ENCODE assay signal across 8 mouse cellular contexts in genomic region chr9:35267146-35267975, GRCm38 (mm10). TPM values are rescaled to one million over a fixed set of nuclear protein-coding genes. Genes with fewer than 3 reads are reported as not detected.
A peak's percentile ranks its signal among the peaks of the same experiment; 100 is the strongest.
DNase-seq lines count a peak whose midpoint lies in the region; ATAC-seq and TF ChIP-seq lines count a peak whose summit lies in the region.

Gene Fam118b, minus strand, starts transcription at chr9:35267805.
Gene Rpusd4, plus strand, starts transcription at chr9:35267865.

- peak within 1 kb of the TSS; percentile 85 for H3K9ac ChIP-seq in forebrain, postnatal 0 days
- H3K9ac ChIP-seq in lung, embryonic 16.5 days (ENCODE audit: low read length), result peak within 1 kb of the TSS; percentile 85

- H3K4me2 ChIP-seq in forebrain, postnatal 0 days (ENCODE audit: low read depth), result peak within 1 kb of the TSS; percentile 70
- peak within 1 kb of the TSS; percentile 95 for H3K4me2 ChIP-seq in lung, embryonic 16.5 days (ENCODE audit: low read depth, low read length)

- peak within 1 kb of the TSS; percentile 89 for H3K27ac ChIP-seq in forebrain, postnatal 0 days (ENCODE audit: low read depth, low read length)
- 0 out of 2 replicates have a peak within 1 kb of the TSS, but pooled peaks have one; percentile 22 for H3K27ac ChIP-seq in lung, embryonic 16.5 days (ENCODE audit: low read length)

- H3K4me3 ChIP-seq in G1E (ENCODE audit: low read depth, low read length), result peak within 1 kb of the TSS; percentile 89
- peak within 1 kb of the TSS; percentile 83 for H3K4me3 ChIP-seq in forebrain, postnatal 0 days (ENCODE audit: low read depth, low read length)
- peak within 1 kb of the TSS; percentile 87 for H3K4me3 ChIP-seq in lung, embryonic 16.5 days (ENCODE audit: low read length)

- WGBS in forebrain, postnatal 0 days, result 2% methylated on average over 60 of the region's 62 CpGs
- WGBS in lung, embryonic 16.5 days, result under 1% methylated on average over 53 of the region's 62 CpGs

- peaks cover 40% of the 10 kb centered on the region for H3K36me3 ChIP-seq in G1E (replicated peaks)
- H3K36me3 ChIP-seq in forebrain, postnatal 0 days (ENCODE audit: insufficient read depth), result no peaks in the 10 kb centered on the region
- peaks cover 5% of the 10 kb centered on the region for H3K36me3 ChIP-seq in lung, embryonic 16.5 days (ENCODE audit: control insufficient read depth, insufficient read depth, low read length)

- DNase-seq in G1E (ENCODE audit: low spot score), result peak; percentile 94
- peak; percentile 93 to 95 for DNase-seq in cerebellum, adult 18-20 months
- DNase-seq in forebrain, postnatal 0 days, result peak; percentile 96
- DNase-seq in layer of hippocampus, adult 9-10 months (ENCODE audit: low spot score), result peak; percentile 86
- DNase-seq in ovary, postnatal 10 days (ENCODE audit: low spot score), result peak; percentile 80
- DNase-seq in thymus, postnatal 10 days (ENCODE audit: low spot score in 2 of 2), result peak; percentile 90

- no peaks in the 10 kb centered on the region for H3K9me3 ChIP-seq in G1E (replicated peaks)
- no peaks in the 10 kb centered on the region for H3K9me3 ChIP-seq in forebrain, postnatal 0 days (ENCODE audit: low read length)
- H3K9me3 ChIP-seq in lung, embryonic 16.5 days (ENCODE audit: control insufficient read depth, low read length), result no peaks in the 10 kb centered on the region

- TF ChIP-seq CTCF in G1E (IDR thresholded peaks at IDR 0.05; ENCODE audit: low read depth, low read length), result no peak
- TF ChIP-seq CTCF in forebrain, postnatal 0 days (IDR thresholded peaks at IDR 0.05; ENCODE audit: low read depth), result no peak

- ATAC-seq in G1E (ENCODE audit: extremely low read depth, insufficient number of reproducible peaks, low FRiP score, poor library complexity, severe bottlenecking), result peak; percentile 54; the same call in 1 of the 2 replicates
- ATAC-seq in forebrain, postnatal 0 days, result peak; percentile 96
- peak; percentile 92 to 93 for ATAC-seq in hematopoietic stem cell, adult 5-6 weeks (replicated peaks in 1 of 2; ENCODE audit: insufficient read depth in 1 of 2, low FRiP score in 2 of 2, low TSS enrichment in 1 of 2, low read depth in 1 of 2, poor library complexity in 2 of 2, severe bottlenecking in 2 of 2)
- ATAC-seq in lung, embryonic 16.5 days (ENCODE audit: low read depth), result peak; percentile 97

- no peaks in the 10 kb centered on the region for H3K27me3 ChIP-seq in G1E (ENCODE audit: insufficient read depth, low read length)
- no peaks in the 10 kb centered on the region for H3K27me3 ChIP-seq in forebrain, postnatal 0 days (ENCODE audit: insufficient read depth, low read length)
- H3K27me3 ChIP-seq in lung, embryonic 16.5 days (ENCODE audit: control insufficient read depth, insufficient read depth, low read depth, low read length), result no peaks in the 10 kb centered on the region

- peaks cover 61% of the 10 kb centered on the region for H3K4me1 ChIP-seq in G1E (ENCODE audit: insufficient read depth, low read depth, low read length)
- peaks cover 11% of the 10 kb centered on the region for H3K4me1 ChIP-seq in forebrain, postnatal 0 days (ENCODE audit: insufficient read depth)
- peaks cover 15% of the 10 kb centered on the region for H3K4me1 ChIP-seq in lung, embryonic 16.5 days (replicated peaks; ENCODE audit: control insufficient read depth, insufficient read depth, low read length)

RNA-seq across cellular contexts. Expression of gene Fam118b, which starts in this region (rescaled TPM):
- total RNA-seq in G1E (2014; fragmentation: Nextera tagmentation), result 44.0 and 51.0 TPM in 2 replicates
- 36.8 and 38.7 TPM in 2 replicates for total RNA-seq in G1E (2017)
- 5.7 and 9.5 TPM in 2 replicates for polyA plus RNA-seq in G1E (2012)
- 34.6 and 41.5 TPM in 2 replicates for total RNA-seq in forebrain, postnatal 0 days (2014; rRNA removed)
- polyA plus RNA-seq in forebrain, postnatal 0 days (2015; fragmentation: Nextera tagmentation; extraction: Ambion mirVana), result 49.7 and 59.7 TPM in 2 replicates
- 6.1 and 9.9 TPM in 2 replicates for total RNA-seq in hematopoietic stem cell, adult 5-6 weeks (2017)
- polyA plus RNA-seq in lung, embryonic 16.5 days (2015; fragmentation: Nextera tagmentation; extraction: Ambion mirVana), result 34.5 and 35.5 TPM in 2 replicates

RNA-seq across cellular contexts. Expression of gene Rpusd4, which starts in this region (rescaled TPM):
- 17.7 and 24.0 TPM in 2 replicates for total RNA-seq in G1E (2014; fragmentation: Nextera tagmentation)
- total RNA-seq in G1E (2017), result 23.9 and 24.9 TPM in 2 replicates
- polyA plus RNA-seq in G1E (2012), result 2.1 and 3.1 TPM in 2 replicates
- 9.2 and 10.9 TPM in 2 replicates for total RNA-seq in forebrain, postnatal 0 days (2014; rRNA removed)
- 10.2 and 11.4 TPM in 2 replicates for polyA plus RNA-seq in forebrain, postnatal 0 days (2015; fragmentation: Nextera tagmentation; extraction: Ambion mirVana)
- total RNA-seq in hematopoietic stem cell, adult 5-6 weeks (2017), result 16.8 and 23.5 TPM in 2 replicates
- polyA plus RNA-seq in lung, embryonic 16.5 days (2015; fragmentation: Nextera tagmentation; extraction: Ambion mirVana), result 25.5 and 27.4 TPM in 2 replicates

Comparison
In these comparisons a context has a peak if more than half of its experiments do, and no peak if none do; other contexts are left out.
1. Peak in every context shown above with its lines: DNase-seq, ATAC-seq, H3K4me3 ChIP-seq and H3K27ac ChIP-seq.